Mouse (Mus musculus): ENCODE data around the gene Ptprt. TPM values are rescaled to one million over a fixed set of nuclear protein-coding genes. Genes with fewer than 3 reads are reported as not detected.

The Ptprt gene
- polyA plus RNA-seq, 1 experiment from 2014 or later: 2.4 TPM

GRCm38 (mm10) chr2:161572201-161572600 lies 1088.7 kb downstream of the Ptprt start:
- Histone ChIP-seq H3K4me3 (ENCODE audit: low read depth, low read length) (no peak overlapping the region), H3K27me3 (ENCODE audit: control insufficient read depth, insufficient read depth, low read length) (no peaks in the 10 kb centered on the region), H3K9ac (ENCODE audit: low read length) (no peak overlapping the region), H3K4me2 (ENCODE audit: low read depth, severe bottlenecking) (no peak overlapping the region), H3K9me3 (ENCODE audit: control insufficient read depth, low read length) (no peaks in the 10 kb centered on the region), H3K36me3 (ENCODE audit: control insufficient read depth, insufficient read depth, low read length) (no peaks in the 10 kb centered on the region), H3K4me1 (ENCODE audit: control insufficient read depth, insufficient read depth, low read length) (no peaks in the 10 kb centered on the region), H3K27ac (replicated peaks; ENCODE audit: low read depth, low read length) (no peak overlapping the region)
- no peak for DNase-seq (ENCODE audit: low spot score)
- ATAC-seq (ENCODE audit: insufficient number of reproducible peaks, low FRiP score, low TSS enrichment, low read depth): no peak

DNA sequence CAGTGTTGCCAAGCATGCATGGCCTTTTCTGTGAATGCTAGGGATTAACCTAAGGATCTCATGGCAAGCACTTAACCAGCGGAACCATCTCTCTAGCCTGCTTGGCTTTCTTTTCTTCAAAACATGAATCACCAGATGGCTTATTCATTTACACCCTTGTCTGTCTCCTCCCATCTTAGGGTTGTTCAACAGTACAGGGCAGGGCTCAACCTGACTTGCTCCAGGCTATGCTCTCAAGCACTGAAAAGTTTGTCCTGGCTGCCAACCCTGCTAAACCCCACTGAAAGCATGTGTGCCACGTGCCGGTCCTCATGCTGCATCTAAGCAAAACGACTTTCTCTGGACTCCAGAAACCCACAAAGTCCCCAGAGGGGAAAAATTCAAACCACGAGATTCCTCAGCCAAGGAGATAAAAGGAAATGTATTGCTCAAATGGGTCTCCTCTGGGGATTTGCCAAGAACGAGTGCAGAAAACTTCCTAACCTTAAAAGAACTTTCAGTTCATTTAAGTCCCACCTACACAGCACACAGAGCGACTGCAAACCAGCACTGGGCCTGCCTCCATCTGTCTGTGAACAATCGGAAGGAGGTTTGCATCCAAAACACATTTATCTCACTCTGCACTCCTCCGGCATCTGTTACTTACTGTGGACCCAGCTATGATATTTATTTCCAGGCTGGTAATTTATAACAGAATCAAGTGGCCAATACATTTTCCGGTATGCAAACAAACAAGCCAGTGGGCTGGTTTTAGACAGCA lies 1090.5 kb downstream of the Ptprt start:
- H3K36me3 ChIP-seq (ENCODE audit: control insufficient read depth, insufficient read depth, low read length): no peaks in the 10 kb centered on the region
- 78% methylated on average over 10 of the region's 10 CpGs for WGBS
- H3K9ac ChIP-seq (ENCODE audit: low read length): no peak overlapping the region
- H3K27ac ChIP-seq (replicated peaks; ENCODE audit: low read depth, low read length): no peak overlapping the region
- no peaks in the 10 kb centered on the region for H3K9me3 ChIP-seq (ENCODE audit: control insufficient read depth, low read length)
- H3K4me1 ChIP-seq (ENCODE audit: control insufficient read depth, insufficient read depth, low read length): no peaks in the 10 kb centered on the region
- no peak overlapping the region for H3K4me3 ChIP-seq (ENCODE audit: low read depth, low read length)
- no peak overlapping the region for H3K4me2 ChIP-seq (ENCODE audit: low read depth, severe bottlenecking)
- DNase-seq (ENCODE audit: low spot score): no peak
- no peaks in the 10 kb centered on the region for H3K27me3 ChIP-seq (ENCODE audit: control insufficient read depth, insufficient read depth, low read length)
- ATAC-seq (ENCODE audit: insufficient number of reproducible peaks, low FRiP score, low TSS enrichment, low read depth): no peak

- Histone ChIP-seq H3K27ac (replicated peaks; ENCODE audit: low read depth, low read length) (no peak overlapping the region), H3K36me3 (ENCODE audit: control insufficient read depth, insufficient read depth, low read length) (no peaks in the 10 kb centered on the region), H3K27me3 (ENCODE audit: control insufficient read depth, insufficient read depth, low read length) (no peaks in the 10 kb centered on the region), H3K9ac (ENCODE audit: low read length) (no peak overlapping the region), H3K9me3 (ENCODE audit: control insufficient read depth, low read length) (no peaks in the 10 kb centered on the region), H3K4me3 (ENCODE audit: low read depth, low read length) (no peak overlapping the region), H3K4me2 (ENCODE audit: low read depth, severe bottlenecking) (no peak overlapping the region), H3K4me1 (ENCODE audit: control insufficient read depth, insufficient read depth, low read length) (no peaks in the 10 kb centered on the region)
- WGBS: 82% methylated on average over 2 of the region's 2 CpGs
- ATAC-seq (ENCODE audit: insufficient number of reproducible peaks, low FRiP score, low TSS enrichment, low read depth): no peak
- no peak for DNase-seq (ENCODE audit: low spot score)
These were observed 1099.4 kb downstream of the Ptprt start for GRCm38 (mm10) chr2:161561502-161561901.

DNA sequence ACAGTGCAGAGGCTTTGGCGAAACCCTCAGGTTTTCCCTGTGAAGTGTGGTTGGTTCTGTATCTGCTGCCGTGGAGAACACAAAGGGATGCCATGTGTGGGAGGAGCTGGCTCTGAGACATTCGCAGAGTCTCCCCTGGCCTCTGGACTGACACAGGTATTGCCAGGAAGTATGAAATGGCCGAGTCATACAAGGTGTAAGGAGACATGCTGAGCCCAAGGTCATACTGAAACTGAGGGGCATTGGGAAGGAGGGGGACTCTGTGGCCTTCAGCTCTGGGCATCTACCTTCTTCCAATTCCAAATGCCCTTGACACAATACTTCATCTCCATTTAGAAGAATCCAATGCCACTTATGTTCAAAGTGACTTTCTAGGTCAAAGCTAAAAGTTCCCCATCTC lies 1103.1 kb downstream of the Ptprt start:
- Histone ChIP-seq H3K9ac (ENCODE audit: low read length) (no peak overlapping the region), H3K4me2 (ENCODE audit: low read depth, severe bottlenecking) (no peak overlapping the region), H3K36me3 (ENCODE audit: control insufficient read depth, insufficient read depth, low read length) (no peaks in the 10 kb centered on the region), H3K27me3 (ENCODE audit: control insufficient read depth, insufficient read depth, low read length) (no peaks in the 10 kb centered on the region), H3K9me3 (ENCODE audit: control insufficient read depth, low read length) (no peaks in the 10 kb centered on the region), H3K27ac (replicated peaks; ENCODE audit: low read depth, low read length) (no peak overlapping the region), H3K4me3 (ENCODE audit: low read depth, low read length) (no peak overlapping the region), H3K4me1 (ENCODE audit: control insufficient read depth, insufficient read depth, low read length) (no peaks in the 10 kb centered on the region)
- no peak for ATAC-seq (ENCODE audit: insufficient number of reproducible peaks, low FRiP score, low TSS enrichment, low read depth)
- DNase-seq (ENCODE audit: low spot score): no peak
- WGBS: 82% methylated on average over 4 of the region's 4 CpGs

DNA sequence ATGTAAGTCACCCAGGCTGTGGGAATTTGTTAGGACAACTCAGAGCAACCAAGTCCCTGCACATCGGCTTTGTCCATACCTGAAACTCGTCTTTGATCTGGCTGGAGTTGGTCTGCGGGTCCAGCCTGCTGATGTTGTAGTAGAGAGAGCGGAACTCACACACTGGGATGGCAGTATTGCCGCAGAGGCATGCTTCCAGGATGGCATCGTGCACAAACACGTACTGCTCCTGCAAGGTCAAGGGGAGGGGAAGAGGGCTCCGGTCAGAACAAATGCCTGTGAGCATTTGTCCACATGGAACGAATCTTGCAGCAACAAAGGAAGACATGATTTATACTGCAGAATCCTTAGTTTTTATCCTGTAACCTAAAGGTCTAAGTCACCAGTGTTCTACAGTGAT lies 1107.3 kb downstream of the Ptprt start:
- H3K4me2 ChIP-seq (ENCODE audit: low read depth, severe bottlenecking): no peak overlapping the region
- no peak overlapping the region for H3K27ac ChIP-seq (replicated peaks; ENCODE audit: low read depth, low read length)
- H3K9ac ChIP-seq (ENCODE audit: low read length): no peak overlapping the region
- WGBS: 82% methylated on average over 9 of the region's 9 CpGs
- no peak for DNase-seq (ENCODE audit: low spot score)
- no peaks in the 10 kb centered on the region for H3K9me3 ChIP-seq (ENCODE audit: control insufficient read depth, low read length)
- H3K27me3 ChIP-seq (ENCODE audit: control insufficient read depth, insufficient read depth, low read length): no peaks in the 10 kb centered on the region
- H3K36me3 ChIP-seq (ENCODE audit: control insufficient read depth, insufficient read depth, low read length): no peaks in the 10 kb centered on the region
- no peaks in the 10 kb centered on the region for H3K4me1 ChIP-seq (ENCODE audit: control insufficient read depth, insufficient read depth, low read length)
- H3K4me3 ChIP-seq (ENCODE audit: low read depth, low read length): no peak overlapping the region
- no peak for ATAC-seq (ENCODE audit: insufficient number of reproducible peaks, low FRiP score, low TSS enrichment, low read depth)

GRCm38 (mm10) chr2:161552011-161552410 lies 1108.9 kb downstream of the Ptprt start:
- H3K27me3 ChIP-seq (ENCODE audit: control insufficient read depth, insufficient read depth, low read length): no peaks in the 10 kb centered on the region
- DNase-seq (ENCODE audit: low spot score) (no peak), ATAC-seq (ENCODE audit: insufficient number of reproducible peaks, low FRiP score, low TSS enrichment, low read depth) (no peak)
- H3K4me2 ChIP-seq (ENCODE audit: low read depth, severe bottlenecking): no peak overlapping the region
- no peak overlapping the region for H3K9ac ChIP-seq (ENCODE audit: low read length)
- H3K4me3 ChIP-seq (ENCODE audit: low read depth, low read length): no peak overlapping the region
- H3K4me1 ChIP-seq (ENCODE audit: control insufficient read depth, insufficient read depth, low read length): no peaks in the 10 kb centered on the region
- 88% methylated on average over 2 of the region's 2 CpGs for WGBS
- H3K27ac ChIP-seq (replicated peaks; ENCODE audit: low read depth, low read length): no peak overlapping the region
- H3K36me3 ChIP-seq (ENCODE audit: control insufficient read depth, insufficient read depth, low read length): no peaks in the 10 kb centered on the region
- no peaks in the 10 kb centered on the region for H3K9me3 ChIP-seq (ENCODE audit: control insufficient read depth, low read length)

DNA sequence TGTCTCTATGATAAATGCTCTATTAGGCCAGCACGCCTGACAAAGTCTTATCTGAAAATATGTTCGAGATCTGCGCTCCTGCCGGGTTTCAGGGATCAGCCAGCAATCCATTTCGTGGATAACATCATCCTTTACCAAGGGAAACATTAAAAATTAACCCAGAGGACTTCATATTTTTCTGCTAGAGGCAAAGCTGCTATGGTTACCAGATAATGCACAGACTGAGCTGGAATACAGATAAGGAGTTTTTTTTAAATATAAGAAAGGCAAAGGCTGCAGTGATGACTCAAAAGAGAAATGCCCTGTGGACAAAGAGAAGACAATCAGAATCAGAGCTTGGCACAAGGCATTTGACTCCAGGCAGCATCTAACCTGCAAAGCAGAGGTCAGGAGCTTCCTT lies 1111.4 kb downstream of the Ptprt start:
- Histone ChIP-seq H3K4me2 (ENCODE audit: low read depth, severe bottlenecking) (no peak overlapping the region), H3K27me3 (ENCODE audit: control insufficient read depth, insufficient read depth, low read length) (no peaks in the 10 kb centered on the region), H3K27ac (replicated peaks; ENCODE audit: low read depth, low read length) (no peak overlapping the region), H3K36me3 (ENCODE audit: control insufficient read depth, insufficient read depth, low read length) (no peaks in the 10 kb centered on the region), H3K9ac (ENCODE audit: low read length) (no peak overlapping the region), H3K4me3 (ENCODE audit: low read depth, low read length) (no peak overlapping the region), H3K4me1 (ENCODE audit: control insufficient read depth, insufficient read depth, low read length) (no peaks in the 10 kb centered on the region), H3K9me3 (ENCODE audit: control insufficient read depth, low read length) (no peaks in the 10 kb centered on the region)
- no peak for ATAC-seq (ENCODE audit: insufficient number of reproducible peaks, low FRiP score, low TSS enrichment, low read depth)
- WGBS: 84% methylated on average over 5 of the region's 5 CpGs
- no peak for DNase-seq (ENCODE audit: low spot score)

DNA sequence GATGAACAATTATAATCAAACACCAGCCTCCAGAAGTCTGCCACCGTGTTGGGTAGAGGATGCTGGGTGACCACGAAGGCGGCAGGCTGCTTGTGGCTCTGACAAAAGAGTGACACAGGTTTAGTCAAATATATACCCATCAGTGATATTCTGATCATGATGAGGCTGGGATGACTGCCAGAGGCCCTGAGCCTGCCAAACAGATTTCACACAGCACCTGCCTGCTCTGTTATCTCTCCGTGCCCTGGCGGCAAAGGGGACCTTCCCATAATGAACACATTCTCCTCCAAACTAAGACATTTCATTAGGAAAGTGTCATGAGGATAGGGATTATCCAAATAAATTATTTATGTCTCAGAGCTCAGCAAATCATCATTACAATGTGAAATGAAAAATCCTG lies 1113.6 kb downstream of the Ptprt start:
- H3K9ac ChIP-seq (ENCODE audit: low read length): no peak overlapping the region
- no peaks in the 10 kb centered on the region for H3K27me3 ChIP-seq (ENCODE audit: control insufficient read depth, insufficient read depth, low read length)
- WGBS: 92% methylated on average over 5 of the region's 5 CpGs
- no peaks in the 10 kb centered on the region for H3K36me3 ChIP-seq (ENCODE audit: control insufficient read depth, insufficient read depth, low read length)
- H3K4me2 ChIP-seq (ENCODE audit: low read depth, severe bottlenecking): no peak overlapping the region
- no peak overlapping the region for H3K27ac ChIP-seq (replicated peaks; ENCODE audit: low read depth, low read length)
- DNase-seq (ENCODE audit: low spot score): no peak
- no peaks in the 10 kb centered on the region for H3K9me3 ChIP-seq (ENCODE audit: control insufficient read depth, low read length)
- H3K4me1 ChIP-seq (ENCODE audit: control insufficient read depth, insufficient read depth, low read length): no peaks in the 10 kb centered on the region
- no peak overlapping the region for H3K4me3 ChIP-seq (ENCODE audit: low read depth, low read length)
- ATAC-seq (ENCODE audit: insufficient number of reproducible peaks, low FRiP score, low TSS enrichment, low read depth): no peak

- Histone ChIP-seq H3K27ac (replicated peaks; ENCODE audit: low read depth, low read length) (no peak overlapping the region), H3K4me2 (ENCODE audit: low read depth, severe bottlenecking) (no peak overlapping the region), H3K27me3 (ENCODE audit: control insufficient read depth, insufficient read depth, low read length) (no peaks in the 10 kb centered on the region), H3K9me3 (ENCODE audit: control insufficient read depth, low read length) (no peaks in the 10 kb centered on the region), H3K36me3 (ENCODE audit: control insufficient read depth, insufficient read depth, low read length) (no peaks in the 10 kb centered on the region), H3K4me3 (ENCODE audit: low read depth, low read length) (no peak overlapping the region), H3K9ac (ENCODE audit: low read length) (no peak overlapping the region), H3K4me1 (ENCODE audit: control insufficient read depth, insufficient read depth, low read length) (no peaks in the 10 kb centered on the region)
- no peak for DNase-seq (ENCODE audit: low spot score)
- 79% methylated on average over 4 of the region's 4 CpGs for WGBS
- no peak for ATAC-seq (ENCODE audit: insufficient number of reproducible peaks, low FRiP score, low TSS enrichment, low read depth)
These were observed 1115.5 kb downstream of the Ptprt start for GRCm38 (mm10) chr2:161545406-161545805.
